Mouse (Mus musculus): Measurements from ENCODE around the gene Igf1r.

GRCm38 (mm10) chr7:68129546-68130253, 177.1 kb downstream of the Igf1r start:
- TF ChIP-seq CTCF (IDR thresholded peaks at IDR 0.05; ENCODE audit: low read depth) (no peak), EP300 (IDR thresholded peaks at IDR 0.05; ENCODE audit: low read depth) (no peak; the same call in 1 of the 2 replicates)

All from liver, postnatal 0 days (tissue).